Mouse (Mus musculus) testis, adult 2 months (tissue): Measurements from ENCODE around the gene Rab8b. TPM values are rescaled to one million over a fixed set of nuclear protein-coding genes. Genes with fewer than 3 reads are reported as not detected.

Source experiments
- H3K27ac ChIP-seq: fragments of 200-500 bp; 2 replicates; pipeline ENCODE4 v1.5.1; 2012; ENCODE audit warnings: low read depth, low read length; ENCODE audit not compliant: control insufficient read depth, insufficient read depth
- H3K27me3 ChIP-seq: fragments of 200-500 bp; 2 replicates; pipeline ENCODE4 v1.6.1; 2012; ENCODE audit warnings: mild to moderate bottlenecking, low read length, moderate library complexity; ENCODE audit not compliant: control insufficient read depth, insufficient read depth
- H3K36me3 ChIP-seq: fragments of 200-500 bp; 2 replicates; pipeline ENCODE4 v1.6.1; 2012; ENCODE audit warnings: mild to moderate bottlenecking, low read length; ENCODE audit not compliant: control insufficient read depth, insufficient read depth
- H3K4me1 ChIP-seq: fragments of 200-500 bp; 2 replicates; pipeline ENCODE4 v1.6.1; 2012; ENCODE audit warnings: low read length; ENCODE audit not compliant: control insufficient read depth, insufficient read depth
- H3K4me3 ChIP-seq: fragments of 200-500 bp; 2 replicates; pipeline ENCODE4 v1.5.1; 2012; ENCODE audit warnings: low read depth, mild to moderate bottlenecking, low read length, moderate library complexity, mixed read lengths; ENCODE audit not compliant: control insufficient read depth
- CTCF ChIP-seq: fragments of 200-500 bp; IDR thresholded peaks from 2 replicates; pipeline ENCODE4 v1.5.1; 2012; ENCODE audit warnings: low read depth, mild to moderate bottlenecking, inconsistent platforms, low read length, moderate library complexity; ENCODE audit not compliant: control insufficient read depth, insufficient read depth, insufficient replicate concordance
- POLR2A ChIP-seq: fragments of 200-500 bp; IDR thresholded peaks from 2 replicates; pipeline ENCODE4 v1.6.1; 2012; ENCODE audit warnings: low read depth, mild to moderate bottlenecking, inconsistent platforms, low read length, moderate library complexity; ENCODE audit not compliant: control insufficient read depth
- polyA plus RNA-seq: library from polyadenylated mRNA; depleted of rRNA; stranded (reverse); fragments of >200 nt; gene quantifications from 2 replicates; pipeline ENCODE4 v1.2.3, GENCODE M21; 2012

Gene Rab8b
- polyA plus RNA-seq, 1 experiment, result 10.9 TPM

- TF ChIP-seq CTCF (no peak), POLR2A (no peak)
- Histone ChIP-seq H3K27me3 (no peaks in the 10 kb centered on the region), H3K36me3 (no peaks in the 10 kb centered on the region), H3K4me1 (no peaks in the 10 kb centered on the region), H3K4me3 (no peak overlapping the region), H3K27ac (no peak overlapping the region)
Observed at GRCm38 (mm10) chr9:66907746-66908397, 11.6 kb downstream of the Rab8b start.

DNA sequence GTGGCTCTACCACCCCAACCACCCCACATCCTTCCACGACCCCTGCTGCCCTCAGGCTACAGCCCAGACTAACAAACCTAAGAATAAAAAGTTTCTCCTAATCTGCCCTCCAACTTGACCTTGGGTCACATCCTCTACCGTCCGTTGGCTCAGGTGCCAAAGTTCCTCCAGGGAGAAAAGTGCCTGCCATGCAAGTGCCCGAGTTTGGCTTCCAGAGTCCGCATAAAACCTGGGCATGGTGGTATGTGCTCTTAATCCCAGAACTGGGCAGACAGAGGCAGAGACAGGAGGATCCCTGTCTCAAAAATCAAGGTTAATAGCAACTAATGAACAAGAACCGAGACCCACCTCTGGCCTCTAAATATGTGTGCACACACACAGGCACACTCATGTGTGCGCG lies 12.4 kb downstream of the Rab8b start:
- H3K4me3 ChIP-seq, result no peak overlapping the region
- H3K27ac ChIP-seq, result no peak overlapping the region
- H3K36me3 ChIP-seq, result no peaks in the 10 kb centered on the region
- TF ChIP-seq CTCF (no peak), POLR2A (no peak)
- H3K27me3 ChIP-seq, result no peaks in the 10 kb centered on the region
- no peaks in the 10 kb centered on the region for H3K4me1 ChIP-seq

DNA sequence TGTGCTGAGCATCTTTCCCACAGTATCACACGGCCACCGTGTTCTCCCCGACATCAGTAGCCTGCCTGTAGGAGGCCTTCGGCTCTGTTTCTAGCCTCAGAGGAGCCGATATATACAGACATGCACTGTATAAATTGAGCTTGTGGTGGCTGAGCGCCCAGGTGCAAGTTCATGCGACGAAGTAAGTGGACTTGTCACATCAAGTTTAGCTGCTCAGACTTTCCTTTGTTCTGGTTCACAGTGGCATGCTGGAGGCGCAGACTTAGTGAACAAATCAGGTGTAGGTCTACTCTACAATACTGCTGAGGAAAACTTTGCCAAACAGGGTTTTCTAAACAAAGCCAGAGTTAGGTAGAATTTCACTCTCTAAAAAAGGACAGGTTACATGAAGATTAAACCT lies 13.5 kb downstream of the Rab8b start:
- Histone ChIP-seq H3K4me1 (no peaks in the 10 kb centered on the region), H3K36me3 (no peaks in the 10 kb centered on the region), H3K4me3 (no peak overlapping the region), H3K27me3 (no peaks in the 10 kb centered on the region), H3K27ac (no peak overlapping the region)
- TF ChIP-seq CTCF, result no peak
- TF ChIP-seq POLR2A, result no peak

GRCm38 (mm10) chr9:66899526-66899925 lies 20.0 kb downstream of the Rab8b start:
- H3K36me3 ChIP-seq, result no peaks in the 10 kb centered on the region
- no peaks in the 10 kb centered on the region for H3K4me1 ChIP-seq
- no peaks in the 10 kb centered on the region for H3K27me3 ChIP-seq
- no peak overlapping the region for H3K27ac ChIP-seq
- TF ChIP-seq CTCF, result no peak
- no peak for TF ChIP-seq POLR2A
- H3K4me3 ChIP-seq, result no peak overlapping the region

DNA sequence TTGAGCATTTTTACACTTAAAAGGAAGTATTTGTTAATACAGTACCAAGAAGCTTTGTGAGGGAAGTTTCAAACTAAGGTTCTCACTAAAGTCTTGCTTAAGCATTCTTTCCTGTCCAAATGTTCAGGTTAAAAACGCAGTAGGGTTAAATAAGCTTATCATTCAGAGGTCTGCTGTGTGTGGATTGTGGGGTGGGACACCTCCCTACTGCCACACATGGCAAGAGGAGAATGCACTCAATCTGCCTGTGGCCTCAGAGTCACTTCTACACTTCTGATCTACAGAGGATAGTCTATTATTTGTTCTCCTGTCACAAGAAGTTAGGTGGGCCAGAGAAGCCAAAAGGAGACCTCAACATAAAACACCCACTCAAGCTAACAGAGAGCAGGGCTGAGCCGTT lies 20.4 kb downstream of the Rab8b start:
- Histone ChIP-seq H3K4me3 (no peak overlapping the region), H3K36me3 (no peaks in the 10 kb centered on the region), H3K4me1 (no peaks in the 10 kb centered on the region), H3K27me3 (no peaks in the 10 kb centered on the region), H3K27ac (no peak overlapping the region)
- TF ChIP-seq CTCF (no peak), POLR2A (no peak)

DNA sequence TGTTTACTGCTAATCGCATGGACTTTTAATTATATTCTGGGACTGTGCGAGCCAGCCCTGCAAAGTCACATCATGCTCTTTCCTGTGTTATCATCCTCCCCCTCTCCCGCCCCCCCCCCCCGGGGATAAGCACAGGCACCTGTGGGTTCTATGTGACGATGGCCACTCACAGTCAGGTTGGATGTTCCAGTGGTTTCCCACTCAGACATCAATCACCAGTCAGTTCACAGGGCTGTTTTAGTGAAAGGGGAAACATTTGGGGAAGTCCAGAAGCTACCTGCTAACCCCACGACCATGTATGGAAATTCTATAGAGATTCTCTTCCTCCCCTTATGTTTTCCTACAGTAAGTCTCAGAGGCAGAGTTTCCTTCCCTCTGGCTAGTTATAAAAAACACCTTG lies 21.6 kb downstream of the Rab8b start:
- TF ChIP-seq CTCF (no peak), POLR2A (no peak)
- H3K27me3 ChIP-seq, result no peaks in the 10 kb centered on the region
- no peak overlapping the region for H3K27ac ChIP-seq
- H3K36me3 ChIP-seq, result no peaks in the 10 kb centered on the region
- no peaks in the 10 kb centered on the region for H3K4me1 ChIP-seq
- no peak overlapping the region for H3K4me3 ChIP-seq

GRCm38 (mm10) chr9:66896951-66897350 lies 22.5 kb downstream of the Rab8b start:
- H3K4me1 ChIP-seq, result no peaks in the 10 kb centered on the region
- TF ChIP-seq POLR2A (no peak), CTCF (no peak)
- H3K27ac ChIP-seq, result no peak overlapping the region
- no peaks in the 10 kb centered on the region for H3K36me3 ChIP-seq
- no peaks in the 10 kb centered on the region for H3K27me3 ChIP-seq
- H3K4me3 ChIP-seq, result no peak overlapping the region
